Mouse (Mus musculus): Measurements from ENCODE around the gene Mvk. TPM values are rescaled to one million over a fixed set of nuclear protein-coding genes. Genes with fewer than 3 reads are reported as not detected.
A peak's percentile ranks its signal among the peaks of the same experiment; 100 is the strongest.

The Mvk gene
- polyA plus RNA-seq, 1 experiment from 2014 or later, result 78.1 TPM

DNA sequence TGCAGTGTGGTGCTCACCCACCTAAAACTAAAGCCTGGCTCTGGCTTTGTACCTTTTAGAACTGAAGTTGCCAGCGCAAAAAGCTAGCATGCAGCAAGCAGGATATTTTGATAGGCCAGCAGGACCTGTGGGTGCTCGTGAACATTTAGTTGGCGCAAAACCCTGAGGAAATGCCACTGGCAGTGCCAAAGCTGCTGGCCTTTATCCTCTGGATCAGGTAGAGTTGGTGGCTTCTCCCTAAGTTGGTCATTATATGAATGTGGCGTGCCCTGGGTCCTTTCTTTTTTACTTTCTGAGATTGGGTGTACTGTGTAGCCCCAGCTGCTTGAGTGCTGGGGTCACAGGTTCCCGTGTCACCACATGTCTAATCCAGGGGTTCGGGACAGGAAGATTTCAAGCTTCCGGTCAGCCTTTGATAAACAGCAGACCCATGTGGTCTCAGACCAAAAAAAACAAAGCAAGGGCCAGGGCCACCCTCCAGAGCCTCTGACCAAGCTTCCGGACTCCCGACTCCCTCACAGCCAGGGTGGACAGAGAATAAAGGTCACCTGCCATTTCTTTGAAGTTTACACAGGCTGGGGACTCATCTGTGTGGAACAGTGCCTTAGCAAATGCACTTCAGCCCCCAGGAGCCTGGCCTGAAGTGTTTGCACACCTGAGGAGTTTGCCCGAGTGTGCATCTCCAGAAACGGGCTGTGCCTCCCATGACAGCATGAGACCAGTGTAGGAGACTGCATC is 22.3 kb upstream of the Mvk start:
- peaks cover 48% of the 10 kb centered on the region for H3K36me3 ChIP-seq
- no peak overlapping the region for H3K4me2 ChIP-seq

DNA sequence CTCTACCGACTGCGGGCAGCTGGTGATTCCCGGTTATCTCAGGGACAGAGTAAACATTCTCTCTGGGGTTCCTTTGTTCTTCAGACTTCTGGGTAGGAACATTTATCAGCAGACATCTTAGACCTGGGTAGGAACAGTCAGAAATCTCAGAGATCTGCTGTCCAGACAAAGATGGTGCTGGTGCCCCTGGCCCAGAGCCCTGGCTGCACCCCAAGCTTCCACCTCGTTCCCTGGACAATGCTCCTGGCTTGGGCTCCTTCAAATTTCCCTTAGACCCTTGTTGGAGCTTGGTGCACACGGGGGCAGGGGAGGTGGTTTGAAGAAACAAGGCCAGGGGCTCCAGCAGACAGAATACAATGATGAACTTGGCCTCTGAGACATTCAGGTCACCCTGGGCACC is 21.5 kb upstream of the Mvk start:
- no peak overlapping the region for H3K4me2 ChIP-seq
- H3K4me1 ChIP-seq, result peaks cover 23% of the 10 kb centered on the region
- no peak overlapping the region for H3K4me3 ChIP-seq (replicated peaks)
- no peaks in the 10 kb centered on the region for H3K27me3 ChIP-seq (replicated peaks)
- no peak for ATAC-seq (ENCODE audit: low FRiP score)
- no peak overlapping the region for H3K27ac ChIP-seq (replicated peaks)
- H3K9me3 ChIP-seq (replicated peaks), result no peaks in the 10 kb centered on the region
- 35% methylated on average over 5 of the region's 5 CpGs for WGBS
- H3K36me3 ChIP-seq, result peaks cover 39% of the 10 kb centered on the region
- H3K9ac ChIP-seq (replicated peaks), result no peak overlapping the region

More for the DNA sequence above, 22.3 kb upstream of the Mvk start:
- no peak overlapping the region for H3K4me3 ChIP-seq (replicated peaks)
- no peak for ATAC-seq (ENCODE audit: low FRiP score)
- H3K27ac ChIP-seq (replicated peaks), result no peak overlapping the region
- no peaks in the 10 kb centered on the region for H3K27me3 ChIP-seq (replicated peaks)
- WGBS, result 81% methylated on average over 11 of the region's 11 CpGs
- H3K4me1 ChIP-seq, result peaks cover 20% of the 10 kb centered on the region
- H3K9ac ChIP-seq (replicated peaks), result no peak overlapping the region
- H3K9me3 ChIP-seq (replicated peaks), result no peaks in the 10 kb centered on the region

DNA sequence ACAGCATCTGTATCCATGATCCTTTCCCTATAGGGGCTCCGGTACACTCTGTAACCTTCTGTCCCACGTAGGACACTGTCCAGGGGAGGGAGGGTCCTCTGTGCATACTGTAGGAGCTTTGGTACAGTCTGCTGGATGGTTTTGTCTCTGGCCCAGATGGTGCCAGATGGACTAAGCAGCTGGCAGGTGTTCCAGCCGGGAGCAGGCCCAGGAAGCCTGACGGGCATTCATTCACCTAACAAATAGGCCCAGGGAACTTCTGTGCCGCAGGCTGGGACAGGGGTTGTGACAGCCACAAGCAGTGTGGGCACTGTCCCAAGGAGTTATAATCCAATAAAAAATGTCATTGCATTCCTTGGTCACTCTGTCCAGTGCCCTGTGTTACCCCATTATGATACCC is 20.1 kb upstream of the Mvk start:
- Histone ChIP-seq H3K27me3 (replicated peaks) (no peaks in the 10 kb centered on the region), H3K4me2 (no peak overlapping the region), H3K27ac (replicated peaks) (no peak overlapping the region), H3K4me1 (peaks cover 33% of the 10 kb centered on the region), H3K36me3 (peaks cover 26% of the 10 kb centered on the region), H3K4me3 (replicated peaks) (no peak overlapping the region), H3K9ac (replicated peaks) (no peak overlapping the region), H3K9me3 (replicated peaks) (no peaks in the 10 kb centered on the region)
- ATAC-seq (ENCODE audit: low FRiP score), result no peak
- WGBS, result 50% methylated on average over 5 of the region's 5 CpGs

DNA sequence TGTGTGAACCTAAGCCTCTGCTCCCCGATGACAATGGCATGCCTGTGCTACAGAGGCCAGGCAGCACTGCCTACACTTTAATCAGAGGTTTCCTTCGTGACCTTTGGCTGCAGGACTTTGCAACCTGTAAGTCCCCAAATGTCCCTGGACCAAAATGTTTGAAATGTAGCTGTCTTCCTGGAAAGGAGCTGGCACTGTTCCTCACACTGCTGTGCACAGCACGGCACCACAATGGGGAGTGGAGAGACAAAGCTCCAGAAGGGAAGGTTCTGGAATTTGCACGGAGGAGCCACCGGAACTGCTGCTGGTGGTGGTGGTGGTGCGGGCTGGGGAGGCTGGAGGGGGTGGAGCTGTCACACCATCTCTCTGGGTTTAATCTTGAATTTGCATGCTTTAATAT is 17.3 kb upstream of the Mvk start:
- no peak overlapping the region for H3K9ac ChIP-seq (replicated peaks)
- H3K4me1 ChIP-seq, result peaks cover 40% of the 10 kb centered on the region
- H3K36me3 ChIP-seq, result no peaks in the 10 kb centered on the region
- no peak for ATAC-seq (ENCODE audit: low FRiP score)
- H3K4me2 ChIP-seq, result no peak overlapping the region
- no peak overlapping the region for H3K4me3 ChIP-seq (replicated peaks)
- whole genome bisulfite sequencing, result 63% methylated on average over 6 of the region's 6 CpGs
- no peaks in the 10 kb centered on the region for H3K27me3 ChIP-seq (replicated peaks)
- H3K27ac ChIP-seq (replicated peaks), result peak overlapping the region; percentile 24; the same call in 1 of the 2 replicates
- no peaks in the 10 kb centered on the region for H3K9me3 ChIP-seq (replicated peaks)

DNA sequence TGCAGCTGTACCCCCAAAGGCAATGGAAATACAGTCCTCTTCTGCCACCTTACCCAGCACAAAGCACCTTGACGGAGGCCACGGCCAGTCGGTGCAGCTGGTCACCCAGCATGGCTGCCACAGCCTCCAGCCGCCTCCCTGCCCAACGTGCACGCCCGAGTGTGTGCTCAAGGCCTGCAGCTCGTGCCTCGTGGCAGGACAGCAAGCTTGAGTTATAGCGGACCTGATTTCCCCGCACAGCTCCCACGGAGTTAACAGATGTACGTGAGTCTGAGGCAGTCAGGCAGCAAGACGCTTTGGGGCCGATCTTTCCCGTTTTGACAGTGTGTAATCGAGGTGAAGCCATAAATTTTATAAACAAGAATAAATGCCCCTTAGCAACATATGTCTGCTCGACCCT is 15.4 kb upstream of the Mvk start:
- H3K9ac ChIP-seq (replicated peaks), result peak overlapping the region; percentile 37; the same call in 1 of the 2 replicates
- no peaks in the 10 kb centered on the region for H3K27me3 ChIP-seq (replicated peaks)
- 39% methylated on average over 18 of the region's 18 CpGs for WGBS
- peaks cover 27% of the 10 kb centered on the region for H3K4me1 ChIP-seq
- H3K4me3 ChIP-seq (replicated peaks), result no peak overlapping the region
- H3K27ac ChIP-seq (replicated peaks), result peak overlapping the region; percentile 60
- no peaks in the 10 kb centered on the region for H3K36me3 ChIP-seq
- no peak overlapping the region for H3K4me2 ChIP-seq
- ATAC-seq (ENCODE audit: low FRiP score), result no peak
- H3K9me3 ChIP-seq (replicated peaks), result no peaks in the 10 kb centered on the region

DNA sequence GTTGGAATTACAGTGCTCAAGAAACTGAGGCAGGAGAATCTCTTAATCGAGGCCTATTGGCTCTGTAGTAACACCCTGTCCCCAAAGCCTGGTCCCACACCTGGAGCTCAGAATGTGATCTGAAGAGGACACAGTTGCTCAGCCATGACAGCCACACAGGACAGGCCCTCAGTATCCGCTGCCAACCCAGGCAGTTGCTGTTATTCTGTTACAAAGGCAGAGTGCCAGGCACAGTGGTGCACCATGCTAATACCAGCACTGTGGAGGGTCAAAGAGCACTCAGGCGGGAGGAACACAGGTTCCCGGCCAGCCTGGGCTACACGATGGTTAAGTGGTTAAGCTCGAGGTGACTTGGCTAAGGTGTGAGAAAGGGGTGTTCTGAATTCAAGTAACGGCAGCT is 14.3 kb upstream of the Mvk start:
- Histone ChIP-seq H3K9me3 (replicated peaks) (no peaks in the 10 kb centered on the region), H3K4me3 (replicated peaks) (no peak overlapping the region), H3K4me2 (no peak overlapping the region), H3K27me3 (replicated peaks) (no peaks in the 10 kb centered on the region), H3K36me3 (peaks cover 6% of the 10 kb centered on the region), H3K27ac (replicated peaks) (no peak overlapping the region), H3K4me1 (peaks cover 23% of the 10 kb centered on the region), H3K9ac (replicated peaks) (no peak overlapping the region)
- ATAC-seq (ENCODE audit: low FRiP score), result no peak
- WGBS, result 85% methylated on average over 7 of the region's 7 CpGs

DNA sequence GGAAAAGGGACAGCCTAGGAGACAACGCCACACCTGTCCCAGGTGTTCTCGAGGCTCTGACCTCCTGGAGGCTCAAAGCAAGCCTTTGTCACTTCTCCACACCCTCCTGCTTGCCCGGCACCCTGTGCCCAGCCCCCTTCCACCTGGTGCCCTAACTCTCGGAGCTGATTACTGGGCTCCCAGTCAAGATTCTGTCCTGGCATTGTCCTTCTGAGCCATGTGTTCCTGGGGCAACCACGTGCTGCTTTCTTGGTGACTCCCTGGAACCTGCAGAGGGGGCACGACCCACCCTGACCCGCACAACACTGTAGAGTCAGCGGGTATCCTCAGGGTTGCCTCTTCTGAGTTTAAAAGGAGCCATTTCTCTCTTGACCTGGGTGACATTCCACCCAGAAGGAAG is 9.7 kb upstream of the Mvk start:
- no peaks in the 10 kb centered on the region for H3K9me3 ChIP-seq (replicated peaks)
- H3K36me3 ChIP-seq, result peaks cover 22% of the 10 kb centered on the region
- H3K27ac ChIP-seq (replicated peaks), result no peak overlapping the region
- H3K4me1 ChIP-seq, result peaks cover 3% of the 10 kb centered on the region; the same call in 1 of the 2 replicates
- no peak overlapping the region for H3K4me2 ChIP-seq
- H3K9ac ChIP-seq (replicated peaks), result no peak overlapping the region
- ATAC-seq (ENCODE audit: low FRiP score), result no peak
- WGBS, result 91% methylated on average over 8 of the region's 8 CpGs
- H3K4me3 ChIP-seq (replicated peaks), result no peak overlapping the region
- no peaks in the 10 kb centered on the region for H3K27me3 ChIP-seq (replicated peaks)

DNA sequence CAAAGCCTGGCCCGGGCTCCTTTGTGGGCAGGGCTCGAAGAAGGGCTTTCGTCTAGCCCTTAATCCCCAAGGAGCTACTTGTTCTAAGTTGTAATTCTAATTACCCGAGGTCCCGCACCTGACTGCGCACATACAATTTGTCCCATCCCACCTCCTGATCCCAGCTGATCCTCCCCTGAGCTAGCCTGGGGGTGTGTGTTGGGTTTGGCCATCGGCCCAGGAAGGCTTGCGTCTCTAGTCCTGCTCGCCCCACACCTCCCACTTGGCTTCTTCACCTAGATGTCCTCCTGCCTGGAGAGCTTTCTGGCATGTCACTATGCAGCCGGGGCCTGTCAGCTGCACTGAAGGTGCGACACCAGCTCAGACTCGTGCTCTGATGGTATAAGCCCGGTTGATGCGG is 8.5 kb upstream of the Mvk start:
- no peak overlapping the region for H3K4me3 ChIP-seq (replicated peaks)
- H3K4me2 ChIP-seq, result no peak overlapping the region
- H3K4me1 ChIP-seq, result peaks cover 3% of the 10 kb centered on the region; the same call in 1 of the 2 replicates
- H3K27me3 ChIP-seq (replicated peaks), result no peaks in the 10 kb centered on the region
- no peak for ATAC-seq (ENCODE audit: low FRiP score)
- 84% methylated on average over 14 of the region's 14 CpGs for WGBS
- no peaks in the 10 kb centered on the region for H3K9me3 ChIP-seq (replicated peaks)
- H3K27ac ChIP-seq (replicated peaks), result no peak overlapping the region
- H3K36me3 ChIP-seq, result peaks cover 22% of the 10 kb centered on the region
- no peak overlapping the region for H3K9ac ChIP-seq (replicated peaks)

DNA sequence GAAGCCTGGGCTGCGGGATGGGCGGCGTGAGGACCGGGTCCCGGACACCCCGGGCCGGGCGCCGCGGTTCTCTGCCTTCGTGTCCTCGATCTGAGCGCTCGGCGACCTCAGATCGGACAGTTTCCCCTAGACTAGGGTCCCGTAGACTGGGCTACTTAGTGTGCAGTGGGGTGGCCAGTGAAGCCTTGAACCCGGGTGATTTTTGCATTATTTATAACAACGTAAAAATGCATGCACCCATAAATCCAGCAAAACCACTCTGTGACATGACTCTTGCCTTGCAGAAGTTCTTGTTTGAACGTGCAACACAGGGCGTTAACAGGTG is 261 bp downstream of the Mvk start:
- peak; percentile 36 for ATAC-seq (ENCODE audit: low FRiP score)
- Histone ChIP-seq H3K4me1 (peaks cover 29% of the 10 kb centered on the region), H3K27me3 (replicated peaks) (no peaks in the 10 kb centered on the region), H3K4me2 (peak overlapping the region; percentile 83), H3K9ac (replicated peaks) (peak overlapping the region; percentile 78), H3K4me3 (replicated peaks) (peak overlapping the region; percentile 76), H3K9me3 (replicated peaks) (no peaks in the 10 kb centered on the region), H3K36me3 (peaks cover 11% of the 10 kb centered on the region), H3K27ac (replicated peaks) (peak overlapping the region; percentile 52; the same call in 1 of the 2 replicates)
- under 1% methylated on average over 21 of the region's 21 CpGs for WGBS

DNA sequence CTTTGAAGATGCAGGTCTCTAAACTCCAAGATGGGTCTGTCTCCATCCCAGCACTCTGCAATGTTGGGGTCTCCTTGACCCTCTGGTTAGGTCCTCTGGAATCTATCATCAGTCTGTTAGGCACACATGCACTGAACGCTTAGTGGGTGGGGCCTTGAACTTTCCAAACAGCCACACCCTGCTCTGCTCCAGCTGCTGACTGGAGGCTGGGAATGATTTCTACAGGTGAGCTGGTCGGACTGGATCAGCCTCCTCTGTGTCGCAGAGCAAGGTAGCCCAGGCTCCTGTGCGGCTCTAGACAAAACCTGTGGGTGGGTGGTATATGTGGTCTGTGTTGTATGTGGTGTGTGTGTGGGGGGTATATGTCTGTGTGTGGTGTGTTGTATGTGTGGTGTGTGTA is 4.9 kb downstream of the Mvk start:
- Histone ChIP-seq H3K36me3 (peaks cover 37% of the 10 kb centered on the region), H3K27ac (replicated peaks) (no peak overlapping the region)
- 92% methylated on average over 4 of the region's 4 CpGs for WGBS

DNA sequence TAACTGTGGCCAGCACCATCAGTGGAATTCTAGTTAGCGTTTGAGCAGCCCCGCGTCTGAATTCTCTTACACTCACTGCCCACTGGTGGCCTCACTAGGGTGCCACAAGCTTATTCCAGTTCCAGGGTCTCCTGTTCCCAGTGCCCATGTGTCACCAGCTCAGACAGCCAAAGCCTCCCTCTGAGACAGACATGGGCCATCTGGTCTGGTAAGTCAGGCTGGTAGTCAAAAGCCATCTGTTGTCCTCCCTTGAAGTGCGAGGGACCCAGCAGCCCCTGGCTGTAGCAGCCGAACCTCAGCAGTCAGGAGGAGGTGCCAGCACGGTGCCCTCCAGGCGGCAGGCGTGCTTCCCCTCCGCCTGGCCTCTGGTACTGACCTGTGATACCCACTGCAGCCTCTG is 12.2 kb downstream of the Mvk start:
- peaks cover 12% of the 10 kb centered on the region for H3K4me1 ChIP-seq
- H3K9me3 ChIP-seq (replicated peaks), result no peaks in the 10 kb centered on the region
- no peaks in the 10 kb centered on the region for H3K27me3 ChIP-seq (replicated peaks)
- no peak overlapping the region for H3K4me3 ChIP-seq (replicated peaks)
- 0 out of 2 replicates have a peak overlapping the region, but pooled peaks have one; percentile 23 for H3K27ac ChIP-seq (replicated peaks)
- peaks cover 25% of the 10 kb centered on the region for H3K36me3 ChIP-seq
- ATAC-seq (ENCODE audit: low FRiP score), result no peak
- H3K9ac ChIP-seq (replicated peaks), result no peak overlapping the region
- no peak overlapping the region for H3K4me2 ChIP-seq
- 68% methylated on average over 9 of the region's 9 CpGs for WGBS

More for the DNA sequence above, 4.9 kb downstream of the Mvk start:
- Histone ChIP-seq H3K27me3 (replicated peaks) (no peaks in the 10 kb centered on the region), H3K9ac (replicated peaks) (no peak overlapping the region), H3K4me2 (no peak overlapping the region), H3K4me1 (peaks cover 25% of the 10 kb centered on the region), H3K4me3 (replicated peaks) (no peak overlapping the region), H3K9me3 (replicated peaks) (no peaks in the 10 kb centered on the region)
- ATAC-seq (ENCODE audit: low FRiP score), result no peak

DNA sequence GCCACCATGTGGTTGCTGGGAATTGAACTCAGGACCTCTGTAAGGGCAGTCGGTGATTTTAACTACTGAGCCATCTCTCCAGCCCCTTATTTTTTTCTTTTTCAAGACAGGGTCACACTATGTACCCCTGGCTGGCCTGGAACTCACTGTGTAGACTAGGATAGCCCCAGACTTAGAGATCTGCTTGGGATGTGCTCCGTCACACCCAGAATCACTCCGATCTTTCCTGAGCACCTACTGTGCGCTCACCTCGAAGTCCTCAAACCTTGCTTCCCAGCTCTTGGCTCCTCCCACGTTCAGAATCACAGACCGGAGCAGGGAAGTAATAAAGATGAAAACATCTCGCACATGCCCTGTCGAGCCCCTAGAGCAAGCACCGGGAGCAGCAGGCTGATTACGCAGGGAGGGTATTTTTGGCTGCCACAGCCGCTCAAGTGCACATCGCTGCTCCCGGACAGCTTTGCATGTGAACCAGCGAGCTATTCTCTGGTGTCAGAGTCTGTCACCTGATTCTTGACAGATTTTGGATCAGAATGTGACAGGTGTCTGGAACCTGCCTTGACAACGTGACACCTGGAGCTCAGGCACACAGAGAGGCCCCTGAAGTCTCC is 13.0 kb downstream of the Mvk start:
- H3K27ac ChIP-seq (replicated peaks), result no peak overlapping the region
- H3K4me1 ChIP-seq, result peaks cover 13% of the 10 kb centered on the region
- WGBS, result 84% methylated on average over 16 of the region's 16 CpGs
- no peak overlapping the region for H3K9ac ChIP-seq (replicated peaks)
- no peak overlapping the region for H3K4me2 ChIP-seq
- no peaks in the 10 kb centered on the region for H3K27me3 ChIP-seq (replicated peaks)
- no peak overlapping the region for H3K4me3 ChIP-seq (replicated peaks)
- no peaks in the 10 kb centered on the region for H3K9me3 ChIP-seq (replicated peaks)
- H3K36me3 ChIP-seq, result peaks cover 17% of the 10 kb centered on the region; the same call in 1 of the 2 replicates
- ATAC-seq (ENCODE audit: low FRiP score), result no peak

All from neural tube, embryonic 15.5 days (tissue).